Mouse (Mus musculus) testis, adult 2 months (tissue): ENCODE data around the gene Ankrd60.

ENCODE experiments used
- CTCF ChIP-seq: fragments of 200-500 bp; IDR thresholded peaks from 2 replicates; pipeline ENCODE4 v1.5.1; 2012; ENCODE audit warnings: low read depth, mild to moderate bottlenecking, inconsistent platforms, low read length, moderate library complexity; ENCODE audit not compliant: control insufficient read depth, insufficient read depth, insufficient replicate concordance
- POLR2A ChIP-seq: fragments of 200-500 bp; IDR thresholded peaks from 2 replicates; pipeline ENCODE4 v1.6.1; 2012; ENCODE audit warnings: low read depth, mild to moderate bottlenecking, inconsistent platforms, low read length, moderate library complexity; ENCODE audit not compliant: control insufficient read depth

GRCm38 (mm10) chr2:173615378-173616081, 37.4 kb upstream of the Ankrd60 start:
- TF ChIP-seq CTCF (no peak), POLR2A (no peak)
